Mouse (Mus musculus): ENCODE results near the gene Lrrfip1.

The Lrrfip1 gene

DNA sequence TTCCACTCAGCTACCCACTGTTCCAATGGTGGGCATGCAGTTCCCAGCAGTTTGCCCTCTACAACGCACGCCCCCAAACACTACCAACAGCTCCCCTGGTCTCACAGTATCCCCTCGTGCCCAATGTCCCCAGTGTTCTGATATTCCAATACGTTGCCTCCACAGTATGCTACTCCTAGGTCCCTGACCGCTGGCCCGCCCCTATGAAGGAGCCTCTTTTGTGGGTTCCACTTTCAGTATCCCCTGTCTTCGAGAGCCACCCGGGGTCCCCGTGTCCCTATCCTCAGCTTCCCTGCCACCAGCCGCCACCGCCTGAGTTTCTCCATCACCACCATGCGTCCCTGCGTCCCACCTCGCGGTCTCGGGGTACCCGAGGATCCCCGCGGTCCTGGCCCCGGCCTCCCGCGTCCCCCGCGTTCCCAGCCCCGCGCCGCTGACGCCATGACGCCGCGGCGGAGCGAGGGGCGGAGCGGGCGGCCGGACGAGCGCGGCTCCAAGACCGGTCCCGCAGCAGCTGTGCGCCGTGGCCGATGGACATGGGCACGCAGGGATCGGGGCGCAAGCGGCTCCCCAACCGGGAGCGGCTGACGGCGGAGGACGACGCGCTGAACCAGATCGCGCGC, at the start of gene Lrrfip1:
Gene Lrrfip1, plus strand, starts transcription at position 470 of the 623 bp plus-strand sequence.
- no peak for DNase-seq (ENCODE audit: low read depth)

DNA sequence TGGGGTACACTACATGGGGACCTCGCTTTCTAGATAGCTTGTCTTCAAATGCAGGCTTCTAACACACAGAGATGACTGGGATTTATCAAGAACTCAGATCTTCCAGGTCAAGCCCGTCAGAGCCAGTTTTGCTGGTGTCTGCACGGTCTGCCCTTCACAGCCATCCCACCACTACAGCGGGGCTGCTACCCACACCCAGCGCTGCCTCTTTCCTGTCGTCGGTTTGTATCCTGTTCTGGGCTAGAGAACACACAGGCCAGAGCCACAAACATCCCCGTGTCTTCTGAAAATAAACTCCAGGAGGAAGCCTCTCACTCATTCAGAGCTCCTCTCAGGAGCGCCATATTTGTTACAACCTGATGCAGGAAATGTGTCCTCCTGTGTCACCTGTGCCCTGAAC, 49.2 kb upstream of the Lrrfip1 start:
- peak; percentile 5 for DNase-seq (ENCODE audit: low read depth)

DNA sequence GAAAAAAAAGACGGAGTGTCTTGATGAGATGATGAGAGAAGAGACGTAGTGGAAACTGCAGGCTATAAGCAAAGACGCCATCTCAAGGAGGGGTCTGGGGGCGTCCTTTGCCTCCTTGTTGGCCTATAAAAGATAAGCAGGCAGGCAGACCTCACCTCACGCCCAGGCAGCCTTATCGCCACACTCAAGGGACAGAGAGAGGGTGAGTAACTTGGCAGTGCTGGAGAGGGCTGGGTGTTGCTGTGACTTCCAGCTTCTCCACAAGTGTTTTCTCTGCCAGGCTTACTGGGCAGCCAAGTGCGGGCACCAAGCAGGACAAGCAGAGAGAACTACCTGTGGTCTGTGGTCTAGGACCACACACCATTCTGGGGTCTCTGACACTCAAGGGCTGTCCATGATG, 46.9 kb upstream of the Lrrfip1 start:
- DNase-seq (ENCODE audit: low read depth) = no peak

DNA sequence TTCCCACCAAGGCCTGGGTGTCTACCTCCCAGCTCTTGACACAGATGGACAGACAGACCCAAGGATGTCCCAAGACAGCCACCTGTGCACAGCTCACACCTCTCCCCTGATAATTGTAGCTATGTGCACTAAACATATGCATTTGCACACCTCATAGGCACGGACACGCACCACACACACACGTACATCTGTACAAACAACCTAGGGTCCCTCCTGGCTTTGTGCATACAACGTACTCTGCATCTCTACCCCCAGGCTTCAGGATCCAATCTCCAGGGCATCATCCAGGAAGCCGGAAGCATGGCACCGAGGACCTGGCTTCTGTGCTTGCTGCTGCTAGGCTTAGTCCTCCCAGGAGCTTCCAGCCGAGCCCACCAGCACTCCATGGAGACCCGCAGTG, 45.7 kb upstream of the Lrrfip1 start, which contains the start of gene Prlh:
Gene Prlh, plus strand, starts transcription at position 301 of the 400 bp plus-strand sequence.
- DNase-seq (ENCODE audit: low read depth) = no peak

DNA sequence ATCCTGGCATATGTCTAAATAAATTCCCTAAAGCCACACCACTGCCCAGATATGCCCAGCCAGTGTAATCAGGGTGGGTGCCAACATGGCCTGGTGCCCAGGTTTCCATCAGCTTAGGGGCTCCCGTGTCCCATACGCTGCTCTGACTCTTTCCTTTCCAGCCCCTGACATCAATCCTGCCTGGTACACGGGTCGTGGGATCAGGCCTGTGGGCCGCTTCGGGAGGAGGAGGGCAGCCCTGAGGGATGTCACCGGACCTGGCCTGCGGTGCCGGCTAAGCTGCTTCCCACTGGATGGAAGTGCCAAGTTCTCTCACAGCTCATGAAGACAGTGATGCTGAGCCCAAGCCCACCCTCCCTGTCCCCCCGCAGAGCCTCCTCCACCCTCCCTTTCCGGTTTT, 44.8 kb upstream of the Lrrfip1 start:
- no peak for DNase-seq (ENCODE audit: low read depth)

DNA sequence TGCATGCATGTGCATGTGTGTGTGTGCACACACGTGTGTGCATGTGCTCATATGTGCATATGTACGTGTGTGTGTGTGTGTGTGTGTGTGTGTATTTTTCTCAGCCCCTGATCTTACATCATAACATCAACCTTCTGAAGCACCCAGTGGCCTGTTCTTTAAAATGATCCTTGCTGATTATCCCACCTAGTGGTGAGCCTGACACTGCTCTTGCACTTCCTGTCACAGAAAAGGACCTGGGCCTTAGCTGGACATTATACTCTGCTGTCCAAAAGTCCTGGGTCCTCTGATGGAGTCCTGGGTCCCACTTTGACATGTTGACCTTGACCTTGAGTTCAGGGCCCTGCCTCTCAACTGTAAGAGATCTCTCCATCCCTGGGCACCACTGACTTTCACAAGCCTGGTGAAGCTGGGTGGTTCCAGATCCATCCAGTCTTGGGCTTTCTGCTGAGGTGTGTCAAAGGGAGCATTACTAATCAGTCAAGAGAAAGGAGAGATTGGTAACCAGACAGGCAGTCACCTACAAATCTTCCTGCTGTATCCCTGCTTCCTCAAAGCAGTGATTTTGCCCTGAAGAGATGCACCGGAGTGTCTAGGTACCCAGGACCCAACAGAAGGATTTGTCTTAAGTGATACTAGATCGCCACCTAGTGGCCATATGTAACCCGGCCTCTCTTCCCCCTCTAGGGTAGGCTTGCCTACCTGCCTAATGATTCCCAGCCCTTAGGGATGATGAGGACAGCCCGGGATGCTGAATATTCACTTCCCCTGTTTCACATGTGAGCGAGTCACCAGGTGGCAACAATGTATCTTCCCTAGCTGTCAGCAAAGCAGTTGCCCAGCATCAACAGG, 42.1 kb upstream of the Lrrfip1 start:
- peak; percentile 72 for DNase-seq (ENCODE audit: low read depth)

DNA sequence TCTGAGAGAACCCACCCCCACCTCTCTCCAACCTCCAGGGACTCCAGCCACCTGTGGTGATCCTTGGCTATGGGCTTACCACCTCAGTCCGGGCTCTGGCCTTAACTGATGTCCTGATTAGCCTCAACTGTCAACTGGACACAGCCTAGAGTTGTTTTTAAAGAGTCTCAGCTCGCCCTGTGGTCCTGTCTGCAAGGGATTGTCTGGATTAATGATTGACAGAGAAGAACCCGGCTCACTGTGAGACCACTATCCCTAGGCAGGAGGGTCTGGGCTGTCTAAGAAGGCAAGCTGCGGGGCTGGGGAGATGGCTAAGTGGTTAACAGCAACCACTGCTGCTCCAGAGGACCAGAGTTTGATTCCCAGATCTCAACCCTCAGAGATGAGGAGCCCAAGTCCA, 36.0 kb upstream of the Lrrfip1 start:
- DNase-seq (ENCODE audit: low read depth) = no peak

GRCm38 (mm10) chr1:90962994-90963393, 35.5 kb upstream of the Lrrfip1 start:
- DNase-seq (ENCODE audit: low read depth) = no peak

- no peak for DNase-seq (ENCODE audit: low read depth)
These were observed 31.0 kb upstream of the Lrrfip1 start for GRCm38 (mm10) chr1:90967583-90967982.

DNA sequence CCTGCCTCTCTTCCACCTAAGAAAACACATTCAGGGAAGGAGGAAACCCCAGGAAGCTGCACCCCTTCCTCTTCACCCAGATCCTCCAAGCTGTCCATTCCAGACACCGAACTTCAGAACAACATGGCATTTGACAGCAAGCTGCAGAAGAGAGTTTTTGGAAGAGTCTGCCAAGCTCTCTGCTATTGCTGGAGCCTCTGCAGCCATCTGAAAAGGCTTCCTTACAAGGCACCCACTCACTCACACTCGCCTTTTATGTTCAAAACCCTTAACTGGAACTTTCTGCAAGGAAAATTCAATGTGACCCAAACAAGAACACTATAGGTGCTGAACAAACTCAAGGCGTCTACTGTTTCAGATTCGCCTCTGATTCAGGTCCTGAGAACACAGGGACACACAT, 29.9 kb upstream of the Lrrfip1 start:
- DNase-seq (ENCODE audit: low read depth) = no peak

GRCm38 (mm10) chr1:90969347-90969784, 29.2 kb upstream of the Lrrfip1 start, which contains the start of gene Rab17:
TSS of gene Rab17 (minus strand) at chr1:90969661.
- DNase-seq (ENCODE audit: low read depth) = no peak

DNA sequence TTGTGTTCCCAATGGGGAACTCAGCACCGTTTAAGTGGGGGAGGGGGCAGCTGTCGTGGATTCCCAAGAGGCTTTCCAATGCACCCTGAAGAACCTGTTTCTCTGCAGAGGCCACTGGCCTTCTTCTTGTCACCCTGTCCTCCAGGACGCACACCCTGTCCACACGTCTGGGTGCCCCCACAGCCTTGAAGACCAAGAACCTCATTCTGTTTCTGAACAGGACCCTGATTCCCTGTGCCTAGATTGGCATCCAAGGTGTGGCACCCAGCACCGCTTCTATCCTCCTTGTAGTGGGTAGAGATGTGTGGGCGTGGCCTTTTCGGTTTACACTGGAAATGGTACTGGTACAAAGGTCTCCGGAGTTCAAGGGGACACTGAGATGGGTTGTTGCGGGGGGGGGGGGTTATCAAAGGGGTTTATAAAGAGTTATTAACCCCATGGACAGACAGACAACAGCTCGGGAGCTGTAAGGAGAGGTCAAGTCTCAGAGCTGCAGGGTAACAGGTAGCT, 28.6 kb upstream of the Lrrfip1 start:
- DNase-seq (ENCODE audit: low read depth) = no peak

GRCm38 (mm10) chr1:90972911-90973573, 25.5 kb upstream of the Lrrfip1 start:
- peak; percentile 80 for DNase-seq (ENCODE audit: low read depth)

GRCm38 (mm10) chr1:90973574-90973911, 25.0 kb upstream of the Lrrfip1 start:
- DNase-seq (ENCODE audit: low read depth) = no peak

DNA sequence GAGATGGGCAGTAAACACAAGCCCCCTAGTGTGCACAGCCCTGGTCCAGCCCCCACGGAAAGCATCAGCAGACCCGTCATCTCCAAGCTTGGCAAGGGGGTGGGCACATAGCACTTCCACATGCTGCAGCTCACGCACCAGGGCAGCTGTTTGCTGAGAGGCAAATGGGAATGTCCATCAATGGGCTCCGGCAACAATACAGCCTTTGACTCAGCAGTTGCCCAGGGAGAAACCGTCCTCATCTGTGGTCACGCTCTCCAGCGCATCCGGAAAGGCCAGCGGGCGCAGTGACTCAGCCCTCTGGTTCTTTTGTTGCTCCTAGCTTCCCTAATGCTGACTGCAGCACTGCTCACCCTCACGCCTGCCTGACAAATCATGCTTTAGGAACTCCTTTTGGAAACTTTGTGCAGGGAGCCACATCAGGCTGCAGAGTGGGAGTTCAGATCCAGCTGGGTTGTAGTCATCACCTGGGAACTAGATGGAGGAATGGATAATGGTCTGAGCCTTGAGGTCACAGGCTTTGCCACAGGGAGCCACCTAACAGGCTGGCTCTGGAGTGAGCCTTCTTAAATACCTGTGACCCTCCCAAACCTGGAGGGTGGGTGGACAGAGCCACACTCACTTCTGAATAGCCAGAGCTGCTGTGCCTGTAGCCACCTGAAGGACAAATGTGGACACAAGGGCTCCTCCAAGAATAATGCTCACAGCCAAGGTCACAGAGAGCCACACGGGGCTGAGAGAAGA, 23.5 kb upstream of the Lrrfip1 start:
- DNase-seq (ENCODE audit: low read depth) = no peak

GRCm38 (mm10) chr1:90975960-90976359, 22.6 kb upstream of the Lrrfip1 start:
- DNase-seq (ENCODE audit: low read depth) = no peak

GRCm38 (mm10) chr1:90980638-90981330, 17.8 kb upstream of the Lrrfip1 start:
- DNase-seq (ENCODE audit: low read depth) = no peak

DNA sequence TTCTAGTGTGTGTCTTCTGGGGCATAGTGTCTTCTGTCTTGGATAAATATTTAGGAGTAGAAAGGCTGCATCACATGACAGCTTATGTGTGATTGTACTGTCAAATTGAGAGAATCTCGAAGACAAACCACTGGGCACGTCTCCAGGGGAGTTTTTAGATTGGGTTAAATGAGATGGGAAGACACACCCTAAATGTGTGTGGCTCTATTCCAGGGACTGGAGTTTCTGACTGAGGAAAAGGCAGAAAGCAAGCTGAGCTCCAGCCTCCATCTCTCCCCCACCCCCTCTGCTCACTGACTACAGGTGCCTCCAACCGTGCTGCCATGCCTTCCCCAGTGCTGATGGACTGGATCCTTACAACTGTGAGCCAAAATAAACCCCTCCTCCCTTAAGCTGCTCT, 17.2 kb upstream of the Lrrfip1 start:
- DNase-seq (ENCODE audit: low read depth) = no peak

DNA sequence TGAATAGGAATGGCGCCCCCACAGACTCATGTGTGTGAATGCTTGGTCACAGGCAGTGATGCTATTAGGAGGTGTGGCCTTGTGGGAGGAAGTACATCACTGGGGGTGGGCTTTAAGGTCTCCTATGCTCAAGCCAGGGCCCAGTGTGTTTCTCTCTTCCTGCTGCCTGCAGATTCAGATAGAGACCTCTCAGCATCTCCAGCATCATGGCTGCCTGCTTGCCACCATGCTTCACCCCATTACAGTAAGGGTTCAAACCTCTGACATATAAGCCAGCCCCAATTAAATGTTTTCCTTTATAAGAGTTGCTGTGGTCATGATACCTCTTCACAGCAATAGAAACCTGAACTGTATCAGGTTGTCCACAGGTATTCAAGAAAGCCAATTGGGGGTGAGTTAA, 2.6 kb upstream of the Lrrfip1 start:
- no peak for DNase-seq (ENCODE audit: low read depth)

DNA sequence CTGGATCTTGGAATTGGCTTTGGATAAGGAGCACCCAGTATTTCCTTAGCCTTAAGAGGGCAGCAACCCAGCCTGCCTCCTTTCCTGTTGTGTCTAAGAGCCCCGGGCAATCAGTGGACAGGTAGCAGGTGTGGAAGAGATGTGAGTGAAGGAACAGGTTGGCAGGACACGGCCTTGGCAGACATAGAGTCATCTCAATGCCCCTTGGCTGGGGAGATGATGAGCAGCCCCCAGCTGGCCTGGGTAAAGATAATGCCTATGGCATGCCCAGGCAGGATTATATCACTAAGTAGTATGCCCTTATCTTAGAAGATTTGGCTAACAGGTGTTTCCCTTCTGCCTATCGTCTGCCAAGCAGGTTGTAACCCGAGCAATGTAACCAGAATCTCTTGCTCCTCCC, 1.4 kb upstream of the Lrrfip1 start:
- DNase-seq (ENCODE audit: low read depth) = no peak

GRCm38 (mm10) chr1:90997641-90998040, 896 bp upstream of the Lrrfip1 start:
- no peak for DNase-seq (ENCODE audit: low read depth)

Data from induced T-regulatory cell, adult 2 months (primary cell).